Mouse (Mus musculus): ENCODE data around the gene Sh3gl1.
A peak's percentile ranks its signal among the peaks of the same experiment; 100 is the strongest.

- peak in 1 of 2 experiments; percentile 5; a peak in 1 of 4 replicates for TF ChIP-seq CTCF (conservative IDR thresholded peaks at IDR 0.05 in 1 of 2, IDR thresholded peaks at IDR 0.05 in 1 of 2; ENCODE audit: low read depth in 2 of 2, low read length in 2 of 2)
- TF ChIP-seq PAX5 (IDR thresholded peaks at IDR 0.05; ENCODE audit: low read length) = no peak
- no peak for TF ChIP-seq POLR2A (IDR thresholded peaks at IDR 0.05; ENCODE audit: low read depth, low read length)
Observed at GRCm38 (mm10) chr17:56077523-56077922, 41.1 kb upstream of the Sh3gl1 start.
